8 mouse cellular contexts compared by ENCODE assay signal in the genomic region with DNA sequence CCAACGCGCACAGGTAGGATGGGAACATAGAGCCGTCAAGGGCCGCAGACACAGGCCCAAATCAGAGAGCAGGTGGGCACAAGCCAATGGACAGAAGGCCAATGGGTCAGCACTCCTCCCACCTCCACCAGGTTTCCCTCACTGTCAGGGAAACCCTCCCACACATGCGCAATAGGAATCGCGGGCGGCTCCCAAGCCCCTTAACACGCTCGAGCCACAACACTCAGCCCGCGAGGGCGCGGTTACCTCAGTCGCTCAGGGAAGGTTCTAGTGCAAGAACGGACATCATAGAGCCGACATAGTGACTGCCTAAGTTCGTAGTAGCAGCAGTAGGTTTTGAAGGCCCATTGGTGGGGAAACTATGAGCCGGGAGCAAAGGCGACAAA. TPM values are rescaled to one million over a fixed set of nuclear protein-coding genes. Genes with fewer than 3 reads are reported as not detected.
A peak's percentile ranks its signal among the peaks of the same experiment; 100 is the strongest.
DNase-seq lines count a peak whose midpoint lies in the region; ATAC-seq and TF ChIP-seq lines count a peak whose summit lies in the region.

No protein-coding gene starts in this region.

- H3K9me3 ChIP-seq in intestine, embryonic 15.5 days = no peaks in the 10 kb centered on the region

- no peak for TF ChIP-seq POLR2A in small intestine, adult 2 months (IDR thresholded peaks at IDR 0.05; ENCODE audit: low read depth, low read length)

- ATAC-seq in intestine, embryonic 15.5 days = peak; percentile 79
- ATAC-seq in megakaryocyte-erythroid progenitor cell, adult 5-6 weeks (replicated peaks; ENCODE audit: low FRiP score, low TSS enrichment, poor library complexity, severe bottlenecking) = peak; percentile 74

- H3K27ac ChIP-seq in intestine, embryonic 15.5 days = peak overlapping the region; percentile 91
- H3K27ac ChIP-seq in small intestine, adult 2 months (ENCODE audit: insufficient read depth, low read depth, low read length) = peak overlapping the region; percentile 92

- intact Hi-C loops in left cerebral cortex, postnatal 25 days (cut with DNase I) = loop anchor here (5.0 kb wide), 1 partner anchor 411 kb away; the partner anchor contains the start of gene Gtpbp8

- H3K4me2 ChIP-seq in intestine, embryonic 15.5 days (replicated peaks) = peak overlapping the region; percentile 74

- no peaks in the 10 kb centered on the region for H3K27me3 ChIP-seq in intestine, embryonic 15.5 days (replicated peaks)
- H3K27me3 ChIP-seq in small intestine, adult 2 months (ENCODE audit: control insufficient read depth, insufficient read depth, low read length) = no peaks in the 10 kb centered on the region

- peak overlapping the region; percentile 90 for H3K4me3 ChIP-seq in intestine, embryonic 15.5 days (replicated peaks)
- H3K4me3 ChIP-seq in small intestine, adult 2 months (ENCODE audit: low read depth, low read length) = peak overlapping the region; percentile 98

- peak overlapping the region; percentile 89 for H3K9ac ChIP-seq in intestine, embryonic 15.5 days

- peak; percentile 61 to 65 for DNase-seq in spleen, adult 18-20 months
- no peak for DNase-seq in spleen, adult 12 weeks (ENCODE audit: low spot score)
- DNase-seq in embryo, embryonic 11.5 days (ENCODE audit: low read depth, low spot score) = peak; percentile 49
- DNase-seq in gastrocnemius, postnatal 25 days = peak; percentile 57
- peak; percentile 57 to 67 for DNase-seq in left cerebral cortex, postnatal 25 days (ENCODE audit: low spot score in 2 of 2)

- H3K4me1 ChIP-seq in intestine, embryonic 15.5 days (replicated peaks) = no peaks in the 10 kb centered on the region
- peaks cover 11% of the 10 kb centered on the region; the same call in 1 of the 2 replicates for H3K4me1 ChIP-seq in small intestine, adult 2 months (ENCODE audit: control insufficient read depth, insufficient read depth, insufficient read length, low read length)

- under 1% methylated on average over 20 of the region's 20 CpGs for WGBS in intestine, embryonic 15.5 days
- WGBS in small intestine, adult 2 months = under 1% methylated on average over 20 of the region's 20 CpGs

- TF ChIP-seq CTCF in small intestine, adult 2 months (IDR thresholded peaks at IDR 0.05; ENCODE audit: extremely low read depth, insufficient read length, insufficient replicate concordance, low read depth, low read length) = no peak; the same call in 1 of the 2 replicates

- 0 out of 2 replicates have a peak, but pooled peaks cover 3% of the 10 kb centered on the region for H3K36me3 ChIP-seq in intestine, embryonic 15.5 days
- H3K36me3 ChIP-seq in small intestine, adult 2 months (ENCODE audit: control insufficient read depth, insufficient read depth, low read length) = peaks cover 2% of the 10 kb centered on the region; the same call in 1 of the 2 replicates

RNA-seq across cellular contexts. Expression of gene Slc35a5, which starts 0.4 kb away (rescaled TPM):
- 1 to 10 TPM; 4.8 to 5.9 TPM for total RNA-seq in gastrocnemius, postnatal 25 days (2021)
- polyA plus RNA-seq in intestine, embryonic 15.5 days (2015; fragmentation: Nextera tagmentation; extraction: Ambion mirVana) = 21.7 and 22.0 TPM in 2 replicates
- total RNA-seq in left cerebral cortex, postnatal 25 days (2021) = 10 to 100 TPM; 45.0 to 50.4 TPM
- total RNA-seq in megakaryocyte-erythroid progenitor cell, adult 5-6 weeks (2014; fragmentation: Nextera tagmentation) = 4.9 and 11.3 TPM in 2 replicates
- total RNA-seq in megakaryocyte-erythroid progenitor cell, adult 5-6 weeks (2017) = 4.3 and 12.1 TPM in 2 replicates
- polyA plus RNA-seq in small intestine, adult 2 months (2012; rRNA removed) = 6.3 and 11.4 TPM in 2 replicates

RNA-seq across cellular contexts. Expression of gene Atg3, which starts 0.5 kb away (rescaled TPM):
- total RNA-seq in gastrocnemius, postnatal 25 days (2021) = 10 to 100 TPM; 18.4 to 19.2 TPM
- polyA plus RNA-seq in intestine, embryonic 15.5 days (2015; fragmentation: Nextera tagmentation; extraction: Ambion mirVana) = 38.3 and 40.9 TPM in 2 replicates
- total RNA-seq in left cerebral cortex, postnatal 25 days (2021) = 10 to 100 TPM; 42.8 to 46.1 TPM
- 37.2 and 41.6 TPM in 2 replicates for total RNA-seq in megakaryocyte-erythroid progenitor cell, adult 5-6 weeks (2014; fragmentation: Nextera tagmentation)
- total RNA-seq in megakaryocyte-erythroid progenitor cell, adult 5-6 weeks (2017) = 33.6 and 39.9 TPM in 2 replicates
- polyA plus RNA-seq in small intestine, adult 2 months (2012; rRNA removed) = 12.8 and 27.0 TPM in 2 replicates
